Mouse (Mus musculus) natural killer cell, adult 2 months (primary cell): ENCODE data around the gene Smyd5.

ENCODE experiments used
- DNase-seq, 2 experiments: peaks; one replicate each; pipeline ENCODE4 v3.0.0; 2022; ENCODE audit warnings: low spot score in 2 of 2

Smyd5 gene

DNA sequence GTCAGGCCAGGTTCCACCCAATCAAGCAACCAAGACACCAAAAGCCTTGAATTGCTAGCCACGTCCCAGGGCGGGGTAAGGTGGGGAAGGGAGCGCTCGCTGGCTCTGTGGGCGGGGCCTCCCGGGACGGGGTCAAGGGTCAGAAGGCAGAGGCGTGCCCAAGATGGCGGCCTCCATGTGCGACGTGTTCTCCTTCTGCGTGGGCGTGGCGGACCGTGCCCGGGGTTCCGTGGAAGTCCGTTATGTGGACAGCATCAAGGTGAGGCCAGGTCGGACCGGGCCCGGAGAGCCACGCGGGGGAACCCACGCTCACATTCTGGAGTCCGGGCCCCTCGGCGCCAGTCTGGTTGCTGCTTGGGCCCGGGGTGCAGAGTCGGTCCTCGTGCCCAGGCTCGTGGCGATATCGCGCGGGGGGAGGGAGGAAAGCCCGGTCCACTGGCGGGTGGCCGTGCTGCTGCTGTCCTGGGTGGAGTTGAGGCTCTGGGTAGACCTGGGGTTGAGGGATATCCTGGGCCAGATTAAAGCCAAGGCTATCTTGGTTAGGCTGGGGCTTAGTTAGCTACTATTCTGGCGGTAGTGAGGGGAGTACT, at the start of gene Smyd5:
Gene Smyd5, plus strand, starts transcription at position 148 of the 590 bp plus-strand sequence.
- DNase-seq: peak; percentile 78 to 88

DNA sequence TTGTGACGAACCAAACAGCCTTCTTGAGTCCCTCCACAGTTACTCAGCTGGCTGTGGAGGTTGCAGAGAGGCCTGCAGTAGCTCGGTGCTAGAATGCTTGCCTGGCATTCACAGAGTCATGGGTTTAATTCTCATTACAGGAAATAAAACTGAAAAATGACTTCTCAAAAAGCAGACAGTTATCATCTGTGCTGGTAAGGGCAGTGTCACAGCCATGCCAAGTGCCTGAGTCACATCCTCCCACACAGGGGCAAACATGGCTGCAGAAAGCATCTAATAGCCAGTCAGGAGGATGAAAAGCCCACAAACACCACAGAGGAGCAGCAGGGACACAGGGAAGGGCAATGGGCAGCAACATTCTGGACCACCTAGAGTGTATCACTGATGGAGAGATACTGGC, 49.0 kb upstream of the Smyd5 start:
- no peak for DNase-seq

DNA sequence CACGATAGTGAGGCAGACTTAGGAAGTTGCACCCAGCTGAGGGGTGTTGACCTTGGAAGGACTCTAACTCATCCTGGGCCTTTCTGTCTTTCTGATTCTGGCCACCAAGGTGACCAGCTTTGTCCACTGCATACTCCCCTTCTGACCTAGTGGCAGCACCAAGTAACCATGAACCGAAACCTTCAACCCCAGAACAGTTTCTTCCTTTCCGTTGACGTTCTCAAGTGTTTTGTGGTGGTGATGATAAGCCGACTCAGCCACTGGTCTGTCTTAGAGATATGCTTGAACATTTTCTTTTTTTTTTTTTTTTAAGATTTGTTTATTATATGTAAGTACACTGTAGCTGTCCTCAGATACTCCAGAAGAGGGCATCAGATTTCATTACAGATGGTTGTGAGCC, 43.2 kb upstream of the Smyd5 start:
- DNase-seq: no peak

GRCm38 (mm10) chr6:85391803-85392202, 40.0 kb upstream of the Smyd5 start:
- peak; percentile 27 to 60 for DNase-seq

GRCm38 (mm10) chr6:85395360-85395759, 36.4 kb upstream of the Smyd5 start:
- no peak for DNase-seq

GRCm38 (mm10) chr6:85397165-85397564, 34.6 kb upstream of the Smyd5 start:
- peak in 1 of 2 experiments; percentile 34 for DNase-seq

DNA sequence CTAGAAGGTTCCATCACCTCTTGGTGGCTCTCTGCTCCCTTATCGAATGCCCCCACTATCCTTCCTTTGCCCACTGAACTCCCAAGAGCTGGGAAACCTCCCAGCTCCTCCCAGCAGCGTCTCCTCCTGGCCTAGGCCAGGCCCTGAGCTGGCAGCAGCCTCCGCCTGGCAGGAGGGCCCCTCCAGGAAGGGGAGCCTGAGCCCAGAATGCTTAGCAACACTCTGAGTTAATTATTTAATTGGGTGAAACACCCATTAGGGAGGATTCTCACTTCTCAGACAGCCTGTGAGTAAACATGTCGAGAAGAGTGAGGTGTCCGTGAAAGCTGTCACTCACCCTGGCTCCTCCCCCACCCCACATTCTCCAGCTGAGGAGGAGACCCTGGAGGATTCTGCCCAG, 32.1 kb upstream of the Smyd5 start:
- DNase-seq: no peak

- DNase-seq: no peak
Observed at GRCm38 (mm10) chr6:85402613-85403012, 29.2 kb upstream of the Smyd5 start.

DNA sequence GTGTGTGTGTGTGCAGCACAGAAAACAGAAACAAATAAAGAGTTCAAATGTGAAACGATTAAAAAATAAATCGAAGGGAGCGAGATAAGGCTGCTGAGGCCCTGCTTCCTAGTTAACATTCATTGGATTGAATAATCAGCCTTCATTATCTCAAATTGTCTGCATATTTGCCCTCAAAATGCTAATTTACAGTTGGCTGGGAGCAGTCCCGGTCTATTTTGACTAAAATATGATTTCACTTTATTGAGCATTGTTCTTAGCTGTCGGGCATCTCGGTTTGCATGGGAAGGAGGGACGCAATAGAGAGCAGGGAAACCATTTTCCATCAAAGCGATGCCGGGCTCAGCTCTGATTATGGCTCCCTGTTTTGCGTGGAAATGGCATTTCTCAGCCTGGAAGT, 28.8 kb upstream of the Smyd5 start:
- no peak for DNase-seq

GRCm38 (mm10) chr6:85409003-85409402, 22.8 kb upstream of the Smyd5 start:
- no peak for DNase-seq

- no peak for DNase-seq
Observed at GRCm38 (mm10) chr6:85410771-85411273, 21.0 kb upstream of the Smyd5 start.

- DNase-seq: no peak
Observed at GRCm38 (mm10) chr6:85415829-85416228, 16.0 kb upstream of the Smyd5 start.

GRCm38 (mm10) chr6:85419150-85419549, 12.6 kb upstream of the Smyd5 start:
- DNase-seq: no peak

DNA sequence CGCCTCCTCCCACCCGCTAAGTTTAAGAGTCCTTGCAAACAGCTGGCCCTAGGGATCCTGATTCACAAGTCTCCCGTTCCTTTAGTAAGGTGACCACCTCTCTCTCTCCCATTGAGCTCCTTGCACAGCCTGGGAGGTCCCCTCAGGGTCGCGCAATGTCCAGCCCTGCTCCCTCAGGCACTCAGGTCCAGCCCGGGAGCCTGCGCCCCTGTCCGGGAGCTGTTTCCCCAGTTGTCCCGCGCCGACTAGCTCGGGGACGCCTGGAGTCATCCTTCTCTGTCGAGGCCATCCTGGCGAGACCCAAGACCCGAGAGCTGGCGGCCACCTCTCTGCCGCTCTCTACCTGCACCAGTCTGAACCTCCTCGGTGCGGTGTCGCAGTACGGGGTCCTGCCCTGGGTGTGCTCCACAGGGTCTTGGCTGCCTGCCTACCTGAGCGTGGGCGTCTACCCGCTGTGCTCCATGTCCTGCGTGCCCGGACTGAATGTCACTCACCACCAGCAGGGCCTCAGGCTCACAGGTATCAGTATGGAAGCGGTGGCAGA, 7.9 kb upstream of the Smyd5 start, which contains the start of gene Noto:
Gene Noto, plus strand, starts transcription at position 51 of the 544 bp plus-strand sequence.
- no peak for DNase-seq

DNA sequence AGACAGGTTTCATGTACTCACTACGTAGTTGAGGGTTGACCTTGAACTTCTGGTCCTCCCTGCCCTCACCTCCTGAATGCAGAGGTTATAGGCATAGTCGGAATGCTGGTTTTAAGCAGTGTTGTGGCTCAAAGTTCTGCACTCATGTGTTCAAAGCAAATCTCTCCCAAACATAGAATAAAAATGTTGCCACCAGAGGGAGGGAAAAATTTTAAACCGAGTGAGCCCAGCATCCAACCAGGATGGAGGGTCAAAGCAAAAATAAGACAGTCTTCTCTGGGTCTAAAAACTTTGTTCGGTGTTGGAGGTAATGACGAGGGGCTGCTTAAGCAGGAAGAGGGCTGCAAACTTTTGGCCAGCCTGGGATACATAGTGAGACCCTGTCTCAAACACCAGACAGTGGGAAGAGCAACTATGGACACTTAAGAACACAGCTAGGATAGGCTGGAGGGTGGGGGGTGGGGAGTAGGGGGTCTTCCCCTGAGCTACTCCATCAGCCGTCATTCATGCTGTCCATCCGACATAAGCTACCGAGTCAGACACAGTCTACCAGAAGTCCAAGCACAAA, 431 bp upstream of the Smyd5 start:
- DNase-seq: no peak

GRCm38 (mm10) chr6:85433865-85434264, 2.1 kb downstream of the Smyd5 start:
- DNase-seq: no peak

- no peak for DNase-seq
Observed at GRCm38 (mm10) chr6:85436204-85436603, 4.4 kb downstream of the Smyd5 start.

DNA sequence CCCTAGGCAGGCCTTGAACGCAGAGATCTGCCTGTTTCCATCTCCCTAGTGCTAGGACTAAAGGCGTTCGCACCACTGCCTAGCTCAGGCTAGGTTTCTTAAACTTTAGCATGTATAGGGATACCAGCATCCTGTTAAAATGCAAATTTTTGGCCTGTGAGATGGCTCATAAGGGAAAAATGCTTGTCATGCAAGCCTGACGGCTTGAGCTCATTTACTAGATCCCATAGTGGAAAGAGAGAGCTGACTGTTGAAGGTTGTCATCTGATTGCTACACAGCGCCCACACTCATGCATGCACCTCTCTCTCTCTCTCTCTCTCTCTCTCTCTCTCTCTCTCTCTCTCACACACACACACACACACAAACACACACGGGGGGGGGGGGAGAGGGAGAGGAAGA, 4.8 kb downstream of the Smyd5 start:
- DNase-seq: no peak

DNA sequence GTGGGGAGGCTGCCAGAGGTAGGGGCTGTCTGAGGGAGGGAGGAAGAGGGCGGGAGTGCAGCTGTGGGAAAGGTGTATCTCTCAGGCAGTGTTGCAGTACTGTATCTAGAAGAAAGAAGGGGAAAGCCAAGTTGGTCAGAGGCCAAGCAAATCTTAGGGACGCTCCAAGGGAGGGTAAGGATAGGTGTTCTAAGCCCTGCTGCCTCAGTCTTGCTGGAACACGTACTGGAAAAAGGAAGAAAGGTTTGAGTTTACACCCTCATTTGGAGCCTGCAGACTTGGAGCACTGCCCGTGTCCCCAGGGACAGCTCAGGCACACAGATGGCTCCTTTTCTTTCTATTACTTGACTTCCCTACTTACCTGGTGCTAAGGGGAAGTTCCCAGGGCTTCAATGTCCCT, 9.4 kb downstream of the Smyd5 start:
- no peak for DNase-seq

- no peak for DNase-seq
Observed at GRCm38 (mm10) chr6:85443488-85444233, 11.9 kb downstream of the Smyd5 start.

DNA sequence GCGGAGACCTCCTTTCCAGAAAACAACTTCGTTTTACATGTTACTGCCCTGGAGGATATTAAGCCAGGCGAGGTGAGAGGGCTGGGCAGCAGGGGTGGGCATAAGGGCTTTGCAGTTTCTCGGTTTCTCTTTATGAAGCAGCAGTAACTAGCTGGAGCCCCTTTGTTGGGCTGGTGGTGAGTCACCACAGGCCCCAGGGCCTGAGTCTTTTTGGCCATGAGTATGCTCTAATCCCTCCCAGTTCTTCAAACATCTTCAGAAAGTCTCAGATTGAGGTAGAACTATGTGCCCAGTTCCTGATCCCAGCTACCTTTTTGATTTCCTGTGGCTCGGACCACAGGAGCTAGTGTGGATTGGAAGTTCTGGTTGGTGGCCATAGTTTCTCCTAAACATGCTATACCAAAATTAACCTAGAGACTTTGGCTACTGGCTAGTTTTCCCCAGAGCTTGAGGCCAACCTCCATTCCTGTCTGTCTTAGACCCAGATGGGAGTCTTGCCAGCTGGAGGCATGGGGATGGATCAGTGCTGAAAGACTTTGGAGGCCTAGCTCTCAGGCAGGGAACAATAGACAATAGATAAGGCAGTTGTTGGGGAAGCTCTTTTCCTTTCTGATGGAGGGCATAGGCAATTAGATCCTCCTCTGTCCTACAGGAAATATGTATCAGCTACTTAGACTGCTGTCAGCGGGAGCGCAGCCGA, 12.6 kb downstream of the Smyd5 start:
- DNase-seq: no peak

DNA sequence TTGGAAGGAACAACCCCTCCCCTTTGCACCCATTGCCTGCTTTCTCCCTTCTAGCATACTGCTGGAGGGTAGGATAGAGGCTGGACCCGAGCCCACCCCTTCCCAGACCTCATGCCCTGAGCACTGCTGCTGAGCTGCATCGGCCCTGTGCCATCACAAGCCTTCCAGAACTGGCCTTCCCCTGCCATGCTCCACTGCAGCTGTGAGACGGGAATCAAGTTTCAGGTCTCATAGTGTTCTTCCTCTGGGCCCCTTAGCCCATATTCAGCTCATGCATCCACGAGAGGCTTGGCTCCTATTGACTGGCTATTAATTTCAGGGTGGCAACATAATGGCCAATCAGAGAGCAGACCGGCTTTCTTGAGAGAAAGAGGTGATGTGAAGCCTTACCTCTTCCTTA, 13.5 kb downstream of the Smyd5 start:
- no peak for DNase-seq
